In genomic region chr7:114719381-114720131, GRCm38 (mm10) we compare ENCODE assay signal across 8 mouse cellular contexts. TPM values are rescaled to one million over a fixed set of nuclear protein-coding genes. Genes with fewer than 3 reads are reported as not detected.
DNase-seq lines count a peak whose midpoint lies in the region; ATAC-seq and TF ChIP-seq lines count a peak whose summit lies in the region.

No protein-coding gene starts in this region.

- peak in 1 of 2 experiments; percentile 3 for DNase-seq in layer of hippocampus, adult 2 months (ENCODE audit: low spot score in 2 of 2)
- no peak for DNase-seq in layer of hippocampus, adult 9-10 months (ENCODE audit: low spot score)
- peak; percentile 69 to 72 for DNase-seq in adrenal gland, postnatal 36 days
- peak; percentile 49 for DNase-seq in forebrain, embryonic 14.5 days (ENCODE audit: low spot score)
- peak; percentile 33 for DNase-seq in liver, postnatal 0 days
- DNase-seq in retina, embryonic 14.5 days (ENCODE audit: low spot score), result peak; percentile 77
- no peak for DNase-seq in yolk sac, embryonic 10.5 days (ENCODE audit: low spot score)

- no peak overlapping the region for H3K4me3 ChIP-seq in layer of hippocampus, adult 2 months
- no peak overlapping the region for H3K4me3 ChIP-seq in forebrain, embryonic 14.5 days (ENCODE audit: low read depth, low read length)
- H3K4me3 ChIP-seq in intestine, embryonic 15.5 days (replicated peaks), result peak overlapping the region; percentile 6; the same call in 1 of the 2 replicates
- H3K4me3 ChIP-seq in liver, postnatal 0 days (ENCODE audit: low read depth, low read length), result no peak overlapping the region

- 5% methylated on average over 17 of the region's 17 CpGs for WGBS in forebrain, embryonic 14.5 days
- WGBS in intestine, embryonic 15.5 days, result 4% methylated on average over 17 of the region's 17 CpGs
- 5% methylated on average over 17 of the region's 17 CpGs for WGBS in liver, postnatal 0 days (ENCODE audit: insufficient replicate concordance)

- no peak for TF ChIP-seq EP300 in liver, postnatal 0 days (IDR thresholded peaks at IDR 0.05; ENCODE audit: low read depth)

- no peak for ATAC-seq in forebrain, embryonic 14.5 days
- peak; percentile 66 for ATAC-seq in intestine, embryonic 15.5 days
- ATAC-seq in liver, postnatal 0 days, result no peak

- H3K9me3 ChIP-seq in forebrain, embryonic 14.5 days (replicated peaks; ENCODE audit: control insufficient read depth, low read length), result no peaks in the 10 kb centered on the region
- H3K9me3 ChIP-seq in intestine, embryonic 15.5 days, result no peaks in the 10 kb centered on the region
- H3K9me3 ChIP-seq in liver, postnatal 0 days (ENCODE audit: low read length), result no peaks in the 10 kb centered on the region

- peaks cover 4% of the 10 kb centered on the region; the same call in 1 of the 2 replicates for H3K4me1 ChIP-seq in forebrain, embryonic 14.5 days (ENCODE audit: control insufficient read depth, insufficient read depth, low read length)
- H3K4me1 ChIP-seq in intestine, embryonic 15.5 days (replicated peaks), result 0 out of 2 replicates have a peak, but pooled peaks cover 5% of the 10 kb centered on the region
- H3K4me1 ChIP-seq in liver, postnatal 0 days (ENCODE audit: insufficient read depth), result no peaks in the 10 kb centered on the region

- H3K9ac ChIP-seq in forebrain, embryonic 14.5 days (ENCODE audit: low read length), result no peak overlapping the region
- no peak overlapping the region for H3K9ac ChIP-seq in intestine, embryonic 15.5 days
- H3K9ac ChIP-seq in liver, postnatal 0 days (replicated peaks), result no peak overlapping the region

- TF ChIP-seq CTCF in layer of hippocampus, adult 2 months (conservative IDR thresholded peaks at IDR 0.05), result peak; percentile 66
- TF ChIP-seq CTCF in liver, postnatal 0 days (IDR thresholded peaks at IDR 0.05; ENCODE audit: low read depth), result peak; percentile 57

- H3K27ac ChIP-seq in layer of hippocampus, adult 2 months, result no peak overlapping the region
- no peak overlapping the region for H3K27ac ChIP-seq in forebrain, embryonic 14.5 days (ENCODE audit: low read depth, low read length)
- H3K27ac ChIP-seq in intestine, embryonic 15.5 days, result no peak overlapping the region
- no peak overlapping the region for H3K27ac ChIP-seq in liver, postnatal 0 days (ENCODE audit: low read depth)

- no peaks in the 10 kb centered on the region for H3K36me3 ChIP-seq in forebrain, embryonic 14.5 days (ENCODE audit: control insufficient read depth, insufficient read depth, low read length)
- H3K36me3 ChIP-seq in intestine, embryonic 15.5 days, result no peaks in the 10 kb centered on the region
- H3K36me3 ChIP-seq in liver, postnatal 0 days (replicated peaks; ENCODE audit: insufficient read depth, low read length), result no peaks in the 10 kb centered on the region

- peaks cover 30% of the 10 kb centered on the region for H3K27me3 ChIP-seq in forebrain, embryonic 14.5 days (replicated peaks; ENCODE audit: control insufficient read depth, insufficient read depth, low read length)
- peaks cover 36% of the 10 kb centered on the region for H3K27me3 ChIP-seq in intestine, embryonic 15.5 days (replicated peaks)
- peaks cover 33% of the 10 kb centered on the region for H3K27me3 ChIP-seq in liver, postnatal 0 days (ENCODE audit: insufficient read depth, low read length)

- H3K4me2 ChIP-seq in forebrain, embryonic 14.5 days (ENCODE audit: low read length), result peak overlapping the region; percentile 36
- H3K4me2 ChIP-seq in intestine, embryonic 15.5 days (replicated peaks), result peak overlapping the region; percentile 41
- H3K4me2 ChIP-seq in liver, postnatal 0 days (ENCODE audit: low read depth, low read length), result no peak overlapping the region

RNA-seq across cellular contexts. Expression of gene Calcb, which starts 1.1 kb away (rescaled TPM):
- total RNA-seq in layer of hippocampus, adult 2 months (2021), result under 1 TPM in 1 of 2 experiments, not detected in 1; 0.71 TPM
- not detected for total RNA-seq in adrenal gland, postnatal 36 days (2021)
- polyA plus RNA-seq in forebrain, embryonic 14.5 days (2014; fragmentation: Nextera tagmentation; extraction: Ambion mirVana), result not detected in 2 replicates
- 1.7 and 2.3 TPM in 2 replicates for polyA plus RNA-seq in intestine, embryonic 15.5 days (2015; fragmentation: Nextera tagmentation; extraction: Ambion mirVana)
- polyA plus RNA-seq in liver, postnatal 0 days (2015; fragmentation: Nextera tagmentation; extraction: Ambion mirVana), result not detected in 2 replicates

RNA-seq across cellular contexts. Expression of gene Insc, which starts 23.9 kb away (rescaled TPM):
- 1 to 10 TPM; 3.7 to 4.6 TPM for total RNA-seq in layer of hippocampus, adult 2 months (2021)
- 1 to 10 TPM; 1.3 TPM for total RNA-seq in adrenal gland, postnatal 36 days (2021)
- 1.0 and 1.9 TPM in 2 replicates for polyA plus RNA-seq in forebrain, embryonic 14.5 days (2014; fragmentation: Nextera tagmentation; extraction: Ambion mirVana)
- 19.7 and 20.2 TPM in 2 replicates for polyA plus RNA-seq in intestine, embryonic 15.5 days (2015; fragmentation: Nextera tagmentation; extraction: Ambion mirVana)
- 13.7 and 16.2 TPM in 2 replicates for polyA plus RNA-seq in liver, postnatal 0 days (2015; fragmentation: Nextera tagmentation; extraction: Ambion mirVana)

Comparison
In these comparisons a context has a peak if more than half of its experiments do, and no peak if none do; other contexts are left out.
1. DNase-seq: peak in adrenal gland, postnatal 36 days (2 of 2), forebrain, embryonic 14.5 days (single experiment), liver, postnatal 0 days (single experiment) and retina, embryonic 14.5 days (single experiment); none in layer of hippocampus, adult 9-10 months (single experiment) and yolk sac, embryonic 10.5 days (single experiment).